Mouse (Mus musculus) liver, embryonic 15.5 days (tissue): ENCODE results near the gene Mpdz. TPM values are rescaled to one million over a fixed set of nuclear protein-coding genes. Genes with fewer than 3 reads are reported as not detected.

Source experiments
- ATAC-seq: fragments of 200-750 bp; cut with Nextera tagmentation; 2 replicates; pipeline ENCODE4 v1.8.0; 2017; ENCODE audit warnings: moderate number of reproducible peaks, mild to moderate bottlenecking, moderate library complexity; ENCODE audit not compliant: insufficient read depth
- H3K27ac ChIP-seq: fragments of 300-500 bp; sonication (generic); replicated peaks from 2 replicates; pipeline ENCODE4 v1.5.1; 2015; ENCODE audit warnings: mild to moderate bottlenecking, inconsistent platforms
- H3K27me3 ChIP-seq: fragments of 300-500 bp; sonication (generic); 2 replicates; pipeline ENCODE4 v1.6.1; 2015; ENCODE audit warnings: mild to moderate bottlenecking, inconsistent platforms
- H3K36me3 ChIP-seq: fragments of 300-500 bp; sonication (generic); replicated peaks from 2 replicates; pipeline ENCODE4 v1.6.1; 2015; ENCODE audit warnings: moderate library complexity, mild to moderate bottlenecking, inconsistent platforms
- H3K4me1 ChIP-seq: fragments of 300-500 bp; sonication (generic); replicated peaks from 2 replicates; pipeline ENCODE4 v1.6.1; 2015; ENCODE audit warnings: inconsistent platforms
- H3K4me2 ChIP-seq: fragments of 300-500 bp; sonication (generic); 2 replicates; pipeline ENCODE4 v1.6.1; 2015; ENCODE audit warnings: moderate library complexity, mild to moderate bottlenecking, inconsistent platforms
- H3K4me3 ChIP-seq: fragments of 300-500 bp; sonication (generic); replicated peaks from 2 replicates; pipeline ENCODE4 v1.5.1; 2015; ENCODE audit warnings: mild to moderate bottlenecking, inconsistent platforms
- H3K9ac ChIP-seq: fragments of 300-500 bp; sonication (generic); 2 replicates; pipeline ENCODE4 v1.6.1; 2015; ENCODE audit warnings: moderate library complexity, mild to moderate bottlenecking, inconsistent platforms
- H3K9me3 ChIP-seq: fragments of 300-500 bp; sonication (generic); replicated peaks from 2 replicates; pipeline ENCODE4 v1.6.1; 2016; ENCODE audit warnings: inconsistent platforms
- WGBS: fragments of 180-500 bp; shearing (Covaris S2); methylation state at CpG from one replicate; pipeline ENCODE4 v1.1.7; 2015; ENCODE audit warnings: mixed read lengths; ENCODE audit not compliant: insufficient replicate concordance; 5-methylcytosine and 5-hydroxymethylcytosine counted together
- polyA plus RNA-seq: library from polyadenylated mRNA; unstranded; fragments of >200 nt; fragmentation: Nextera tagmentation; extraction: Ambion mirVana; gene quantifications from 2 replicates; pipeline ENCODE4 v1.2.1, GENCODE M21; 2015

Gene Mpdz
- 2.4 and 2.6 TPM in 2 replicates for polyA plus RNA-seq

DNA sequence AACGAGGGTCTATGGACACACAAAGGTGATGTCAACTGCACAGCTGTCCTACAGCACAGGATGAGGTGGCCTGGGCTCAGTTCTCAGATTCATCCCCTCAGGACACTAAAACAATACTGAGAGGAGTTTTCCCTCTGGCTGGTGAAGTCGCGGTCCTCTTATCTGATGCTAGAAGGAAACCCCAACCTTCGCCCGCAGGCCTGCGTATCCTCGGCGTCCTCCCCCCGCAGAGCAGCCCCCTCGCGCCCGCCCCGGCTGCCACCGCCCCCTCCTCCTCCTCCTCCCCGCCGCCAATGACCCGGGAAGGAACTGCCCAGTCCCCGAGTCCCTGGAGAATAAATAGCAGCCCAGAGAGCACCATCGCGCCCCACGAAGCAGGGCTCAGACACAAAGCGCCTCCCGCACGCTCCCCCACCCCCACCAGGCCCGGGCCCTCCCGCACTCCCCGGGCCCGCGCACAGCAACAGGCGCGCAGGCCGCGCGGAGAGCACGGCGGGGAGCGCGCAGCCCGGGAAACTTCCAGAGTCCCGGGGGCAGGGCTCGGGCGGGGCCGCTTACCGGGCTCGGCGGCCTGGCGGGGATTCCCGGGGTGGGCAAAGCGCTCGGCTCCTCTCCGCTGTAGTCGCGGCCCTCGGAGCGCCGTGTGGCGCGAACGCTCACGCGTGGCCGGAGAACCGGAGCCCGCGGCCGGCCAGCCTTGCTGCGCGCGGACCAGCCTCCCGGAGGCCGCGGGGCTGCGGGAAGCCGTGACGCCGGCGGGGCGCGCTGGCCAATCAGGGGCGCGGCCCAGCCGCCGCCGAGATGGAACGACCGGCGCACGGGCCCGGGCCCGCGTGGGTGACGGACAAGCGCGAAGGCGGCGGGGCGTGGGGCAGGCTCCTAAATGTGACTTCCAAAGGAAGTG, at the start of gene Mpdz:
Gene Mpdz (minus strand): TSS at position 738 of the 904 bp plus-strand sequence.
- ATAC-seq: peak; percentile 62
- under 1% methylated on average over 97 of the region's 97 CpGs for WGBS
- H3K9ac ChIP-seq: peak within 1 kb of the TSS; percentile 18; the same call in 1 of the 2 replicates
- H3K4me1 ChIP-seq: peaks cover 4% of the 10 kb centered on the region; the same call in 1 of the 2 replicates
- peak within 1 kb of the TSS; percentile 68 for H3K4me2 ChIP-seq
- H3K4me3 ChIP-seq: peak within 1 kb of the TSS; percentile 58
- no peak within 1 kb of the TSS for H3K27ac ChIP-seq
- no peaks in the 10 kb centered on the region for H3K36me3 ChIP-seq
- no peaks in the 10 kb centered on the region for H3K9me3 ChIP-seq
- H3K27me3 ChIP-seq: peaks cover 25% of the 10 kb centered on the region

GRCm38 (mm10) chr4:81490556-81490955, 47.9 kb upstream of the Mpdz start:
- WGBS: 65% methylated on average over 2 of the region's 2 CpGs
- no peaks in the 10 kb centered on the region for H3K27me3 ChIP-seq
- no peak overlapping the region for H3K4me3 ChIP-seq
- ATAC-seq: no peak
- no peak overlapping the region for H3K27ac ChIP-seq
- no peaks in the 10 kb centered on the region for H3K36me3 ChIP-seq
- H3K9me3 ChIP-seq: no peaks in the 10 kb centered on the region
- no peak overlapping the region for H3K9ac ChIP-seq
- no peak overlapping the region for H3K4me2 ChIP-seq
- H3K4me1 ChIP-seq: no peaks in the 10 kb centered on the region

DNA sequence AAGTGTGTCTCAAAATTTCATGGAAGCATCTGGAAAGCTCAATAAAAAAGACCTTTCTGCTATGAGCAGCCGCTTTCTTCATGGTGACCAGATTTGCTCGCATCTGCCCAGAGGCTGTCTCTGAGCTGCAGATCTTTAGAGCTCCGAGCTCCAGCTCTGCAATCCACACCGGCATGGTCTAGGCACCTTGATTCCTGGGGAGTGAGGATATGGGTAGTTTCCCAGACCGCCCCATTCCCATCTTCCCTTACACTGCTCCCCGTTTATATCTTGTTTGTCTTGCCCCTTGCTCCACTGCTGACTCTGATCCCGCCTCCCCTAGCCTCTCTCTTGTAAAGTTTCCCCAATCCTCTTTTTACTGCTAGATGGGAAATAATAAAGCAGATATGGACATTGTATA, 42.0 kb upstream of the Mpdz start:
- no peaks in the 10 kb centered on the region for H3K27me3 ChIP-seq
- H3K4me3 ChIP-seq: no peak overlapping the region
- no peak overlapping the region for H3K27ac ChIP-seq
- no peak for ATAC-seq
- H3K9ac ChIP-seq: no peak overlapping the region
- H3K9me3 ChIP-seq: no peaks in the 10 kb centered on the region
- H3K4me2 ChIP-seq: no peak overlapping the region
- no peaks in the 10 kb centered on the region for H3K36me3 ChIP-seq
- 63% methylated on average over 7 of the region's 7 CpGs for WGBS
- H3K4me1 ChIP-seq: no peaks in the 10 kb centered on the region

DNA sequence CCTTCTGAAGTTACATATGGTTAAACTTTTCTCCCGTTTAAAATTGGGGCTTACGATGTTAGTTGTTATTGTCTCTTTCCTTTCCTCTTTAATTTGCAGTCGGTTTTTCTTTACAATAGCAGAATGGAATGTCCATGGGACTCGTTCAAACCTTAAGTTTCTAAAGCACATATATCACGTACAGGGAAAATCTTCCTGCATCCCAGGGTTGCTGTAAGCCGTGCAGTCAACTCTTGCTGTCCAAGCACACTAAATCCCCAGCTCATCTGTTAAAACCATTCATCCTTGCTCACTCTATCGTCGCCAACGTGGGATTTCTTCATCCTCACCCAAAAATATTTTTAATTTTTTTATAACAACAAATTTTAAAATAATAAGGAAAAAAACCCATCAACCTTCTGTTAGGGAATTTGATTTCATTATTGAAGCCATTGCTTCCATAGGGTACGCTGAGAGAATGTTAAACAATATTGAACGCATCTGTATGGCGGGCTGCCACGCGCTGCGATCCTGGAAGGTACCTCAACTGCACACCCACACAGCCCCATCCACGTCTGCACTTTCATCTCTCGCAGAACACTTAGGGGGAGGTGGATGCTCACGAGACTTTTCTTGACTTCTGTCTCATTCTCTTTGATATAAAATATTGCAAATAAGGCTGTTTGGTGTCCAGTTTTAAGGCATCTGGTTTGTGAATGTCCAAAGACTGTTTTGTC, 41.4 kb upstream of the Mpdz start:
- WGBS: 67% methylated on average over 18 of the region's 18 CpGs
- Histone ChIP-seq H3K4me3 (no peak overlapping the region), H3K27ac (no peak overlapping the region), H3K4me1 (no peaks in the 10 kb centered on the region), H3K9me3 (no peaks in the 10 kb centered on the region), H3K4me2 (no peak overlapping the region), H3K36me3 (no peaks in the 10 kb centered on the region), H3K9ac (no peak overlapping the region), H3K27me3 (no peaks in the 10 kb centered on the region)
- ATAC-seq: no peak

GRCm38 (mm10) chr4:81483159-81483558, 40.5 kb upstream of the Mpdz start:
- no peaks in the 10 kb centered on the region for H3K9me3 ChIP-seq
- H3K27me3 ChIP-seq: no peaks in the 10 kb centered on the region
- no peaks in the 10 kb centered on the region for H3K4me1 ChIP-seq
- 29% methylated on average over 6 of the region's 6 CpGs for WGBS
- no peak overlapping the region for H3K9ac ChIP-seq
- no peak overlapping the region for H3K4me2 ChIP-seq
- ATAC-seq: no peak
- no peak overlapping the region for H3K4me3 ChIP-seq
- H3K27ac ChIP-seq: no peak overlapping the region
- H3K36me3 ChIP-seq: no peaks in the 10 kb centered on the region

GRCm38 (mm10) chr4:81466821-81467220, 24.2 kb upstream of the Mpdz start:
- Histone ChIP-seq H3K36me3 (no peaks in the 10 kb centered on the region), H3K4me2 (no peak overlapping the region), H3K4me1 (no peaks in the 10 kb centered on the region), H3K9ac (no peak overlapping the region), H3K27me3 (no peaks in the 10 kb centered on the region), H3K9me3 (no peaks in the 10 kb centered on the region), H3K4me3 (no peak overlapping the region), H3K27ac (no peak overlapping the region)
- no peak for ATAC-seq
- 44% methylated on average over 4 of the region's 4 CpGs for WGBS

- no peaks in the 10 kb centered on the region for H3K9me3 ChIP-seq
- H3K4me3 ChIP-seq: no peak overlapping the region
- no peaks in the 10 kb centered on the region for H3K36me3 ChIP-seq
- no peaks in the 10 kb centered on the region for H3K27me3 ChIP-seq
- H3K9ac ChIP-seq: no peak overlapping the region
- 70% methylated on average over 3 of the region's 3 CpGs for WGBS
- no peak overlapping the region for H3K4me2 ChIP-seq
- H3K27ac ChIP-seq: no peak overlapping the region
- ATAC-seq: no peak
- no peaks in the 10 kb centered on the region for H3K4me1 ChIP-seq
Observed at GRCm38 (mm10) chr4:81465172-81465571, 22.6 kb upstream of the Mpdz start.

- no peaks in the 10 kb centered on the region for H3K9me3 ChIP-seq
- no peaks in the 10 kb centered on the region for H3K4me1 ChIP-seq
- WGBS: 53% methylated on average over 4 of the region's 4 CpGs
- no peaks in the 10 kb centered on the region for H3K27me3 ChIP-seq
- no peaks in the 10 kb centered on the region for H3K36me3 ChIP-seq
- no peak overlapping the region for H3K4me3 ChIP-seq
- no peak overlapping the region for H3K9ac ChIP-seq
- ATAC-seq: no peak
- H3K27ac ChIP-seq: no peak overlapping the region
- H3K4me2 ChIP-seq: no peak overlapping the region
Observed at GRCm38 (mm10) chr4:81462253-81462652, 19.6 kb upstream of the Mpdz start.

DNA sequence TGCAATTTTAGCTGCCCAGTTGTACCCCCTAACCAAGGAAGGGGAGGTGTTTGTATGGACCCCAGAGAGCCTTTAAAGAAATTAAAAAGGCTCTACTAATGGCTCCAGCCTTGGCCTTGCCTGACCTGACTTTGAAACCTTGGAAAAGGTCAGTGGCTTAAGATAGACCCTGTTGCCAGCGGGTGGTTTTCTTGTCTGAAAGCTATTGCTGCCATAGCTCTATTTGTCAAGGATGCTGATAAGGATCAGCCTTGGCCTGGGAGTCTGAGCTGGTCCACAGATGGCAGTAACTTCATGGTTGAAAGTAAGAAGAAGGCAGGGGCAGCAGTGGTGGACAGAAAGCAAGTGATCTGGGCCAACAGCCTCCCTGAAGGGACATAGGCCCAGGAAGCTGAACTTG, 16.3 kb upstream of the Mpdz start:
- 50% methylated on average over 1 of the region's 1 CpGs for WGBS
- H3K9me3 ChIP-seq: no peaks in the 10 kb centered on the region
- ATAC-seq: no peak
- no peak overlapping the region for H3K4me3 ChIP-seq
- no peaks in the 10 kb centered on the region for H3K27me3 ChIP-seq
- H3K4me2 ChIP-seq: no peak overlapping the region
- H3K27ac ChIP-seq: no peak overlapping the region
- no peaks in the 10 kb centered on the region for H3K4me1 ChIP-seq
- no peaks in the 10 kb centered on the region for H3K36me3 ChIP-seq
- no peak overlapping the region for H3K9ac ChIP-seq

GRCm38 (mm10) chr4:81453806-81454205, 11.2 kb upstream of the Mpdz start:
- Histone ChIP-seq H3K9me3 (no peaks in the 10 kb centered on the region), H3K36me3 (no peaks in the 10 kb centered on the region), H3K9ac (no peak overlapping the region), H3K27ac (no peak overlapping the region), H3K4me3 (no peak overlapping the region), H3K4me2 (no peak overlapping the region), H3K4me1 (no peaks in the 10 kb centered on the region), H3K27me3 (no peaks in the 10 kb centered on the region)
- no peak for ATAC-seq
- 65% methylated on average over 3 of the region's 3 CpGs for WGBS

DNA sequence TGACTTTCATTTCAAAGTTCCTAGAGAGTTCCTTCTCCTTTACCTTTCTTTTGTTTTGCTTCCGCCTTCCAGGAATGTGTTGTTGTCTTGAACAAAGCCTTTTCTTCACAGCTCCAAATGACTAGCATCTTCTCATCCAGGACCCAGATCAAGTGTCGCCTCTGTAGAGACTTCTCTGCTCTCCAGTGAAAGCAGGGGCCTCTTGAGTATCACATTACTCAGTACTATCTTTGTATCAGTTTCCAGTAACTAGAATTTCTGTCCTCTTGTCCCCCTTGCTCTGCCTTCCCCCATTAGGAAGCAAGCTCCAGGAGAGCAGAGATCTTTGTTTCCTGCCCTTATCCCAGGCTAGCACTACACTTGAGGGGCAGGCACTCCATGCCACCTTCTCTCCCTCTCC, 9.6 kb upstream of the Mpdz start:
- Histone ChIP-seq H3K36me3 (no peaks in the 10 kb centered on the region), H3K27ac (no peak overlapping the region), H3K4me1 (no peaks in the 10 kb centered on the region), H3K4me2 (no peak overlapping the region), H3K4me3 (no peak overlapping the region), H3K9ac (no peak overlapping the region), H3K27me3 (no peaks in the 10 kb centered on the region), H3K9me3 (no peaks in the 10 kb centered on the region)
- 42% methylated on average over 2 of the region's 2 CpGs for WGBS
- no peak for ATAC-seq
